Mouse (Mus musculus) heart, postnatal 14 days (tissue): ENCODE measurements around the gene Tfr2. TPM values are rescaled to one million over a fixed set of nuclear protein-coding genes. Genes with fewer than 3 reads are reported as not detected.

Source experiments
- DNase-seq, 2 experiments: peaks; one replicate each; pipeline ENCODE4 v3.0.0; 2021 to 2022
- intact Hi-C: fragments of 180-260 bp; cut with DNase I; formaldehyde crosslinking; loops from one replicate; pipeline ENCODE4 v1.15.1; 2025
- long read RNA-seq, 2 experiments: library from polyadenylated mRNA; stranded (forward); transcript quantifications; one replicate each; pipeline ENCODE4 v2.0.0; 2021
- total RNA-seq, 2 experiments: library from RNA; stranded (reverse); gene quantifications; 2 replicates each; pipeline ENCODE4 v1.2.3; 2021

The Tfr2 gene
- total RNA-seq = not detected
- long read RNA-seq, experiment 1, partial matches to known transcripts = 0 of 1 reads
- long read RNA-seq, experiment 1, other reads (novel, unspliced or antisense) = 1 of 1 reads
- long read RNA-seq, experiment 2 = 0 reads

GRCm38 (mm10) chr5:137569665-137570064 lies at the start of gene Tfr2:
Tfr2 (plus strand) TSS chr5:137569840.
- intact Hi-C loops = no loop called here
- peak; percentile 43 to 68 for DNase-seq

- DNase-seq = no peak
- intact Hi-C loops = no loop called here
Observed at GRCm38 (mm10) chr5:137521861-137522260, 47.8 kb upstream of the Tfr2 start.

GRCm38 (mm10) chr5:137522711-137523110 lies 46.9 kb upstream of the Tfr2 start:
- intact Hi-C loops = no loop called here
- no peak for DNase-seq

- intact Hi-C loops = no loop called here
Observed at GRCm38 (mm10) chr5:137523396-137524250, 46.0 kb upstream of the Tfr2 start.

GRCm38 (mm10) chr5:137524251-137524515 lies 45.5 kb upstream of the Tfr2 start:
- intact Hi-C loops = no loop called here
- no peak for DNase-seq

More at GRCm38 (mm10) chr5:137523396-137524250, 46.0 kb upstream of the Tfr2 start:
- DNase-seq = no peak

- no peak for DNase-seq
Observed at GRCm38 (mm10) chr5:137524671-137525070, 45.0 kb upstream of the Tfr2 start.

GRCm38 (mm10) chr5:137525511-137525910 lies 44.1 kb upstream of the Tfr2 start:
- intact Hi-C loops = no loop called here

More at GRCm38 (mm10) chr5:137524671-137525070, 45.0 kb upstream of the Tfr2 start:
- intact Hi-C loops = no loop called here

GRCm38 (mm10) chr5:137526192-137526936 lies 43.3 kb upstream of the Tfr2 start:
- DNase-seq = peak in 1 of 2 experiments; percentile 55
- intact Hi-C loops = no loop called here

More at GRCm38 (mm10) chr5:137525511-137525910, 44.1 kb upstream of the Tfr2 start:
- DNase-seq = no peak

GRCm38 (mm10) chr5:137527413-137527812 lies 42.2 kb upstream of the Tfr2 start:
- intact Hi-C loops = no loop called here
- DNase-seq = no peak

GRCm38 (mm10) chr5:137528247-137528968 lies 41.2 kb upstream of the Tfr2 start:
- DNase-seq = no peak
- intact Hi-C loops = no loop called here

GRCm38 (mm10) chr5:137529221-137529995 lies 40.2 kb upstream of the Tfr2 start:
- no peak for DNase-seq
- intact Hi-C loops = no loop called here

- intact Hi-C loops = loop anchor here (5.0 kb wide), 2 partner anchors 102 to 217 kb away; partner anchors contain the start of gene Tsc22d4
- no peak for DNase-seq
Observed at GRCm38 (mm10) chr5:137530075-137530474, 39.6 kb upstream of the Tfr2 start.

- intact Hi-C loops = loop anchor here (5.0 kb wide), 2 partner anchors 102 to 216 kb away; partner anchors contain the start of gene Tsc22d4
- DNase-seq = peak; percentile 81 to 82
Observed at GRCm38 (mm10) chr5:137530588-137531413, 38.8 kb upstream of the Tfr2 start.

- intact Hi-C loops = loop anchor here (2.0 to 5.0 kb wide), 3 partner anchors 69 to 216 kb away; partner anchors contain the start of genes Mospd3 and Tsc22d4
- DNase-seq = peak; percentile 72 to 76
Observed at GRCm38 (mm10) chr5:137531414-137532130, 38.1 kb upstream of the Tfr2 start.

- no peak for DNase-seq
- intact Hi-C loops = loop anchor here (2.0 to 5.0 kb wide), 3 partner anchors 69 to 215 kb away; partner anchors contain the start of genes Mospd3 and Tsc22d4
Observed at GRCm38 (mm10) chr5:137532131-137532807, 37.4 kb upstream of the Tfr2 start.

GRCm38 (mm10) chr5:137532808-137533116 lies 36.9 kb upstream of the Tfr2 start:
- intact Hi-C loops = loop anchor here (2.0 to 5.0 kb wide), 3 partner anchors 68 to 215 kb away; partner anchors contain the start of genes Mospd3 and Tsc22d4
- DNase-seq = no peak

- intact Hi-C loops = loop anchor here (2.0 to 5.0 kb wide), 3 partner anchors 68 to 214 kb away; partner anchors contain the start of genes Mospd3 and Tsc22d4
- DNase-seq = peak; percentile 97 to 99
Observed at GRCm38 (mm10) chr5:137533117-137533827, 36.4 kb upstream of the Tfr2 start, which contains the start of the genes Epo and Gnb2. Epo (minus strand) TSS chr5:137533242. Gnb2 (minus strand) TSS chr5:137533510.
